Mouse (Mus musculus) midbrain, embryonic 15.5 days (tissue): ENCODE results near the gene Kif7. TPM values are rescaled to one million over a fixed set of nuclear protein-coding genes. Genes with fewer than 3 reads are reported as not detected.

Experiments
- ATAC-seq: fragments of 200-750 bp; cut with Nextera tagmentation; replicated peaks from 2 replicates; pipeline ENCODE4 v1.8.0; 2017; ENCODE audit warnings: moderate TSS enrichment
- H3K27ac ChIP-seq: fragments of 300-500 bp; sonication (generic); 2 replicates; pipeline ENCODE4 v1.5.1; 2015; ENCODE audit warnings: mild to moderate bottlenecking, inconsistent platforms
- H3K27me3 ChIP-seq: fragments of 300-500 bp; sonication (generic); replicated peaks from 2 replicates; pipeline ENCODE4 v1.6.1; 2015; ENCODE audit warnings: inconsistent platforms
- H3K36me3 ChIP-seq: fragments of 300-500 bp; sonication (generic); replicated peaks from 2 replicates; pipeline ENCODE4 v1.6.1; 2015; ENCODE audit warnings: inconsistent platforms
- H3K4me1 ChIP-seq: fragments of 300-500 bp; sonication (generic); 2 replicates; pipeline ENCODE4 v1.6.1; 2015; ENCODE audit warnings: inconsistent platforms
- H3K4me2 ChIP-seq: fragments of 300-500 bp; sonication (generic); 2 replicates; pipeline ENCODE4 v1.6.1; 2015; ENCODE audit warnings: inconsistent platforms, mild to moderate bottlenecking, moderate library complexity
- H3K4me3 ChIP-seq: fragments of 300-500 bp; sonication (generic); 2 replicates; pipeline ENCODE4 v1.5.1; 2015; ENCODE audit warnings: mild to moderate bottlenecking, inconsistent platforms
- H3K9ac ChIP-seq: fragments of 300-500 bp; sonication (generic); 2 replicates; pipeline ENCODE4 v1.6.1; 2015; ENCODE audit warnings: mild to moderate bottlenecking, inconsistent platforms
- H3K9me3 ChIP-seq: fragments of 300-500 bp; sonication (generic); 2 replicates; pipeline ENCODE4 v1.6.1; 2016; ENCODE audit warnings: inconsistent platforms
- WGBS: fragments of 180-500 bp; shearing (Covaris S2); methylation state at CpG from one replicate; pipeline ENCODE4 v1.1.7; 2015; ENCODE audit warnings: mixed read lengths; 5-methylcytosine and 5-hydroxymethylcytosine counted together
- polyA plus RNA-seq: library from polyadenylated mRNA; unstranded; fragments of >200 nt; fragmentation: Nextera tagmentation; extraction: Ambion mirVana; gene quantifications from 2 replicates; pipeline ENCODE4 v1.2.1, GENCODE M21; 2015

The Kif7 gene
- polyA plus RNA-seq, 1 experiment from 2014 or later: 1.3 TPM

- Histone ChIP-seq H3K4me3 (no peak overlapping the region), H3K4me1 (peaks cover 11% of the 10 kb centered on the region), H3K4me2 (no peak overlapping the region), H3K27ac (no peak overlapping the region), H3K27me3 (no peaks in the 10 kb centered on the region), H3K9me3 (no peaks in the 10 kb centered on the region), H3K9ac (no peak overlapping the region), H3K36me3 (no peaks in the 10 kb centered on the region)
- 72% methylated on average over 4 of the region's 4 CpGs for WGBS
- ATAC-seq: no peak
Observed at GRCm38 (mm10) chr7:79740279-79740678, 24.8 kb upstream of the Kif7 start.

- Histone ChIP-seq H3K4me1 (peaks cover 11% of the 10 kb centered on the region), H3K4me2 (no peak overlapping the region), H3K27ac (no peak overlapping the region), H3K4me3 (no peak overlapping the region), H3K9ac (no peak overlapping the region), H3K27me3 (no peaks in the 10 kb centered on the region), H3K36me3 (no peaks in the 10 kb centered on the region), H3K9me3 (no peaks in the 10 kb centered on the region)
- 93% methylated on average over 2 of the region's 2 CpGs for WGBS
- no peak for ATAC-seq
Observed at GRCm38 (mm10) chr7:79738913-79739312, 23.4 kb upstream of the Kif7 start.

GRCm38 (mm10) chr7:79736511-79736910 is 21.0 kb upstream of the Kif7 start:
- H3K27ac ChIP-seq: no peak overlapping the region
- H3K27me3 ChIP-seq: no peaks in the 10 kb centered on the region
- 93% methylated on average over 14 of the region's 14 CpGs for WGBS
- ATAC-seq: no peak
- H3K4me1 ChIP-seq: no peaks in the 10 kb centered on the region
- H3K9me3 ChIP-seq: no peaks in the 10 kb centered on the region
- no peak overlapping the region for H3K4me3 ChIP-seq
- H3K36me3 ChIP-seq: no peaks in the 10 kb centered on the region
- H3K9ac ChIP-seq: no peak overlapping the region
- H3K4me2 ChIP-seq: no peak overlapping the region

GRCm38 (mm10) chr7:79734563-79734962 is 19.0 kb upstream of the Kif7 start:
- Histone ChIP-seq H3K9ac (no peak overlapping the region), H3K36me3 (no peaks in the 10 kb centered on the region), H3K4me3 (no peak overlapping the region), H3K27ac (no peak overlapping the region), H3K27me3 (no peaks in the 10 kb centered on the region), H3K4me2 (no peak overlapping the region), H3K9me3 (no peaks in the 10 kb centered on the region), H3K4me1 (no peaks in the 10 kb centered on the region)
- 77% methylated on average over 8 of the region's 8 CpGs for WGBS
- ATAC-seq: no peak

GRCm38 (mm10) chr7:79732622-79733021 is 17.1 kb upstream of the Kif7 start, which contains the start of gene Plin1:
Gene Plin1, minus strand, starts transcription at chr7:79732903.
- Histone ChIP-seq H3K4me1 (no peaks in the 10 kb centered on the region), H3K9ac (no peak within 1 kb of the TSS), H3K27me3 (no peaks in the 10 kb centered on the region), H3K4me2 (no peak within 1 kb of the TSS), H3K36me3 (no peaks in the 10 kb centered on the region), H3K4me3 (no peak within 1 kb of the TSS), H3K9me3 (no peaks in the 10 kb centered on the region), H3K27ac (no peak within 1 kb of the TSS)
- WGBS: 69% methylated on average over 4 of the region's 4 CpGs
- no peak for ATAC-seq

- Histone ChIP-seq H3K4me1 (no peaks in the 10 kb centered on the region), H3K9ac (no peak overlapping the region), H3K27ac (no peak overlapping the region), H3K4me2 (no peak overlapping the region), H3K9me3 (no peaks in the 10 kb centered on the region), H3K27me3 (no peaks in the 10 kb centered on the region), H3K4me3 (no peak overlapping the region), H3K36me3 (no peaks in the 10 kb centered on the region)
- WGBS: 72% methylated on average over 13 of the region's 13 CpGs
- no peak for ATAC-seq
Observed at GRCm38 (mm10) chr7:79731438-79731837, 15.9 kb upstream of the Kif7 start.

- no peaks in the 10 kb centered on the region for H3K9me3 ChIP-seq
- no peak overlapping the region for H3K4me2 ChIP-seq
- no peaks in the 10 kb centered on the region for H3K4me1 ChIP-seq
- H3K4me3 ChIP-seq: no peak overlapping the region
- no peak overlapping the region for H3K9ac ChIP-seq
- H3K27ac ChIP-seq: no peak overlapping the region
- WGBS: 67% methylated on average over 11 of the region's 11 CpGs
- H3K27me3 ChIP-seq: peaks cover 3% of the 10 kb centered on the region; the same call in 1 of the 2 replicates
- H3K36me3 ChIP-seq: no peaks in the 10 kb centered on the region
- ATAC-seq: 0 out of 2 replicates have a peak, but pooled peaks have one; percentile 39
Observed at GRCm38 (mm10) chr7:79729743-79730370, 14.3 kb upstream of the Kif7 start.

GRCm38 (mm10) chr7:79729169-79729568 is 13.6 kb upstream of the Kif7 start:
- no peak overlapping the region for H3K4me2 ChIP-seq
- H3K27me3 ChIP-seq: peaks cover 3% of the 10 kb centered on the region; the same call in 1 of the 2 replicates
- H3K36me3 ChIP-seq: no peaks in the 10 kb centered on the region
- H3K4me3 ChIP-seq: no peak overlapping the region
- WGBS: 8% methylated on average over 8 of the region's 8 CpGs
- no peaks in the 10 kb centered on the region for H3K9me3 ChIP-seq
- no peak overlapping the region for H3K9ac ChIP-seq
- ATAC-seq: no peak
- no peaks in the 10 kb centered on the region for H3K4me1 ChIP-seq
- no peak overlapping the region for H3K27ac ChIP-seq

- no peaks in the 10 kb centered on the region for H3K4me1 ChIP-seq
- H3K9me3 ChIP-seq: no peaks in the 10 kb centered on the region
- no peak overlapping the region for H3K4me3 ChIP-seq
- no peak overlapping the region for H3K4me2 ChIP-seq
- 22% methylated on average over 6 of the region's 6 CpGs for WGBS
- H3K27ac ChIP-seq: no peak overlapping the region
- ATAC-seq: no peak
- H3K9ac ChIP-seq: no peak overlapping the region
- peaks cover 4% of the 10 kb centered on the region; the same call in 1 of the 2 replicates for H3K27me3 ChIP-seq
- H3K36me3 ChIP-seq: no peaks in the 10 kb centered on the region
Observed at GRCm38 (mm10) chr7:79728219-79728618, 12.7 kb upstream of the Kif7 start.

- no peak for ATAC-seq
- no peaks in the 10 kb centered on the region for H3K36me3 ChIP-seq
- no peaks in the 10 kb centered on the region for H3K9me3 ChIP-seq
- WGBS: 22% methylated on average over 2 of the region's 2 CpGs
- no peak overlapping the region for H3K4me3 ChIP-seq
- no peaks in the 10 kb centered on the region for H3K4me1 ChIP-seq
- H3K9ac ChIP-seq: no peak overlapping the region
- peaks cover 15% of the 10 kb centered on the region for H3K27me3 ChIP-seq
- H3K4me2 ChIP-seq: no peak overlapping the region
- H3K27ac ChIP-seq: no peak overlapping the region
Observed at GRCm38 (mm10) chr7:79727091-79727490, 11.6 kb upstream of the Kif7 start.

GRCm38 (mm10) chr7:79721386-79721977 is 6.0 kb upstream of the Kif7 start:
- Histone ChIP-seq H3K4me2 (peak overlapping the region; percentile 92), H3K9me3 (no peaks in the 10 kb centered on the region), H3K4me1 (peaks cover 8% of the 10 kb centered on the region; the same call in 1 of the 2 replicates), H3K27ac (peak overlapping the region; percentile 58), H3K27me3 (peaks cover 22% of the 10 kb centered on the region), H3K9ac (peak overlapping the region; percentile 66), H3K4me3 (peak overlapping the region; percentile 68), H3K36me3 (no peaks in the 10 kb centered on the region)
- under 1% methylated on average over 48 of the region's 48 CpGs for WGBS
- ATAC-seq: peak; percentile 86

GRCm38 (mm10) chr7:79710831-79711230 is 4.7 kb downstream of the Kif7 start:
- Histone ChIP-seq H3K4me2 (peak overlapping the region; percentile 58), H3K9ac (peak overlapping the region; percentile 30), H3K4me3 (peak overlapping the region; percentile 45), H3K9me3 (no peaks in the 10 kb centered on the region), H3K4me1 (peaks cover 21% of the 10 kb centered on the region), H3K27ac (peak overlapping the region; percentile 25; the same call in 1 of the 2 replicates), H3K36me3 (no peaks in the 10 kb centered on the region), H3K27me3 (no peaks in the 10 kb centered on the region)
- WGBS: 27% methylated on average over 17 of the region's 17 CpGs
- ATAC-seq: peak; percentile 32; the same call in 1 of the 2 replicates
